Mouse (Mus musculus) megakaryocyte, embryonic 14.5 days (primary cell): ENCODE results near the gene Gnaz.

Experiments
- FLI1 ChIP-seq: IDR thresholded peaks from 2 replicates; pipeline ENCODE4 v1.6.1; 2012; ENCODE audit warnings: low read length, inconsistent platforms, mixed read lengths
- GATA1 ChIP-seq: IDR thresholded peaks from 3 replicates; pipeline ENCODE4 v1.6.1; 2012; ENCODE audit warnings: mixed read lengths, low read length, inconsistent platforms, borderline replicate concordance

- TF ChIP-seq GATA1 (no peak), FLI1 (no peak)
Observed at GRCm38 (mm10) chr10:75020271-75020670, 53.3 kb downstream of the Gnaz start.
